24 mouse cellular contexts compared by ENCODE assay signal in genomic region chr19:41816410-41816809, GRCm38 (mm10). TPM values are rescaled to one million over a fixed set of nuclear protein-coding genes. Genes with fewer than 3 reads are reported as not detected.
DNase-seq lines count a peak whose midpoint lies in the region; ATAC-seq and TF ChIP-seq lines count a peak whose summit lies in the region.
"Had no signal": no experiment of that assay in that cellular context is flagged by ENCODE, and none has a peak within 500 bp of the region (broad histone marks: within the 10 kb centered on the region; RNA-seq: fewer than 3 reads in every experiment).

No protein-coding gene starts in this region.

- DNase-seq in gastrocnemius, adult 2 months, result no peak
- DNase-seq in gastrocnemius, postnatal 14 days, result no peak
- DNase-seq in lung, postnatal 4 days, result no peak
- DNase-seq in embryonic facial prominence, embryonic 10.5 days (ENCODE audit: low spot score), result no peak
- no peak for DNase-seq in embryo, embryonic 10 days (ENCODE audit: low spot score)
- DNase-seq in spleen, postnatal 10 days (ENCODE audit: low spot score in 2 of 2), result no peak
- DNase-seq: B cell, adult 2 months; cerebellum, adult 18-20 months; cerebellum, adult 9-11 months; cerebellum, postnatal 36 days; heart, adult 2 months; heart, postnatal 14 days had no signal

- H3K9ac ChIP-seq in lung, embryonic 15.5 days, result no peak overlapping the region
- H3K9ac ChIP-seq in intestine, postnatal 0 days (ENCODE audit: low read depth, low read length), result no peak overlapping the region
- H3K9ac ChIP-seq: embryonic facial prominence, embryonic 15.5 days; heart, embryonic 15.5 days; hindbrain, embryonic 13.5 days had no signal

- no peak for ATAC-seq in lung, embryonic 15.5 days (ENCODE audit: borderline replicate concordance, extremely low read depth, low FRiP score, low TSS enrichment)
- ATAC-seq in intestine, postnatal 0 days, result peak; percentile 77
- ATAC-seq: CD4-positive, CD25-positive, alpha-beta regulatory T cell, adult 4 months; forebrain, embryonic 14.5 days had no signal

- H3K36me3 ChIP-seq in lung, embryonic 15.5 days, result no peaks in the 10 kb centered on the region
- H3K36me3 ChIP-seq in embryonic facial prominence, embryonic 10.5 days (replicated peaks), result no peaks in the 10 kb centered on the region
- no peaks in the 10 kb centered on the region for H3K36me3 ChIP-seq in intestine, postnatal 0 days (ENCODE audit: control insufficient read depth, insufficient read depth)
- H3K36me3 ChIP-seq: embryonic facial prominence, embryonic 15.5 days; forebrain, embryonic 10.5 days; G1E; heart, embryonic 15.5 days; hindbrain, embryonic 13.5 days had no signal

- no peak for TF ChIP-seq CTCF in gastrocnemius, adult 2 months (IDR thresholded peaks at IDR 0.05)
- no peak for TF ChIP-seq CTCF in intestine, postnatal 0 days (IDR thresholded peaks at IDR 0.05; ENCODE audit: low read depth)

- H3K9me3 ChIP-seq in lung, embryonic 15.5 days, result no peaks in the 10 kb centered on the region
- no peaks in the 10 kb centered on the region for H3K9me3 ChIP-seq in embryonic facial prominence, embryonic 10.5 days
- H3K9me3 ChIP-seq in intestine, postnatal 0 days (ENCODE audit: control insufficient read depth), result no peaks in the 10 kb centered on the region
- H3K9me3 ChIP-seq: embryonic facial prominence, embryonic 15.5 days; forebrain, embryonic 10.5 days; heart, embryonic 15.5 days; hindbrain, embryonic 13.5 days had no signal

- peak overlapping the region; percentile 45 for H3K4me3 ChIP-seq in gastrocnemius, adult 2 months
- H3K4me3 ChIP-seq in lung, embryonic 15.5 days, result no peak overlapping the region
- no peak overlapping the region for H3K4me3 ChIP-seq in embryonic facial prominence, embryonic 10.5 days
- H3K4me3 ChIP-seq in intestine, postnatal 0 days (ENCODE audit: low read depth, low read length), result no peak overlapping the region
- H3K4me3 ChIP-seq: embryonic facial prominence, embryonic 15.5 days; erythroblast, embryonic 14.5 days; forebrain, embryonic 10.5 days; heart, adult 2 months; heart, embryonic 15.5 days; hindbrain, embryonic 13.5 days had no signal

- WGBS in lung, embryonic 15.5 days, result 40% methylated on average over 5 of the region's 5 CpGs
- WGBS in embryonic facial prominence, embryonic 10.5 days, result 56% methylated on average over 5 of the region's 5 CpGs
- WGBS in intestine, postnatal 0 days, result 27% methylated on average over 5 of the region's 5 CpGs

- intact Hi-C loops in gastrocnemius, adult 2 months (cut with DNase I), result no loop called here
- intact Hi-C loops in gastrocnemius, postnatal 14 days (cut with DNase I; ENCODE audit: low total_unique reads), result no loop called here

- H3K4me2 ChIP-seq in lung, embryonic 15.5 days, result no peak overlapping the region
- H3K4me2 ChIP-seq in intestine, postnatal 0 days (replicated peaks; ENCODE audit: low read depth), result no peak overlapping the region
- H3K4me2 ChIP-seq: heart, embryonic 11.5 days; heart, embryonic 15.5 days; hindbrain, embryonic 13.5 days had no signal

- H3K27ac ChIP-seq in gastrocnemius, adult 2 months, result peak overlapping the region; percentile 90
- H3K27ac ChIP-seq in lung, embryonic 15.5 days, result peak overlapping the region; percentile 86
- peak overlapping the region; percentile 74 for H3K27ac ChIP-seq in embryonic facial prominence, embryonic 10.5 days (replicated peaks)
- no peak overlapping the region for H3K27ac ChIP-seq in intestine, postnatal 0 days (ENCODE audit: low read depth, low read length)
- H3K27ac ChIP-seq: forebrain, embryonic 10.5 days; heart, adult 2 months; heart, embryonic 15.5 days; hindbrain, embryonic 13.5 days; hindbrain, postnatal 0 days had no signal

- H3K4me1 ChIP-seq in lung, embryonic 15.5 days, result peaks cover 8% of the 10 kb centered on the region; the same call in 1 of the 2 replicates
- peaks cover 27% of the 10 kb centered on the region for H3K4me1 ChIP-seq in embryonic facial prominence, embryonic 10.5 days
- H3K4me1 ChIP-seq in intestine, postnatal 0 days (replicated peaks; ENCODE audit: control insufficient read depth, insufficient read depth, low read length), result no peaks in the 10 kb centered on the region
- H3K4me1 ChIP-seq: hindbrain, embryonic 13.5 days had no signal

- H3K27me3 ChIP-seq in lung, embryonic 15.5 days, result no peaks in the 10 kb centered on the region
- H3K27me3 ChIP-seq in embryonic facial prominence, embryonic 10.5 days (replicated peaks; ENCODE audit: low read depth, poor library complexity, severe bottlenecking), result peaks cover 13% of the 10 kb centered on the region; the same call in 1 of the 2 replicates
- H3K27me3 ChIP-seq in intestine, postnatal 0 days (replicated peaks; ENCODE audit: control insufficient read depth, insufficient read depth, low read length), result no peaks in the 10 kb centered on the region
- H3K27me3 ChIP-seq: embryonic facial prominence, embryonic 15.5 days; heart, embryonic 15.5 days; hindbrain, embryonic 13.5 days had no signal

RNA-seq across cellular contexts. Expression of gene Frat1, which starts 13.4 kb away (rescaled TPM):
- total RNA-seq in gastrocnemius, adult 2 months (2021), result 1 to 10 TPM; 6.3 to 6.8 TPM
- total RNA-seq in gastrocnemius, postnatal 14 days (2021), result 1 to 10 TPM; 4.9 to 7.2 TPM
- polyA plus RNA-seq in lung, embryonic 15.5 days (2015; fragmentation: Nextera tagmentation; extraction: Ambion mirVana), result 7.2 and 7.3 TPM in 2 replicates
- 9.1 and 9.2 TPM in 2 replicates for polyA plus RNA-seq in embryonic facial prominence, embryonic 10.5 days (2016; fragmentation: Nextera tagmentation; extraction: Ambion mirVana)
- polyA plus RNA-seq in intestine, postnatal 0 days (2015; fragmentation: Nextera tagmentation; extraction: Ambion mirVana), result 6.4 and 8.3 TPM in 2 replicates

RNA-seq across cellular contexts. Expression of gene Arhgap19, which starts 14.6 kb away (rescaled TPM):
- total RNA-seq in gastrocnemius, adult 2 months (2021), result 1 to 10 TPM; 7.7 to 9.6 TPM
- 1 to 10 TPM; 6.8 to 9.9 TPM for total RNA-seq in gastrocnemius, postnatal 14 days (2021)
- polyA plus RNA-seq in lung, embryonic 15.5 days (2015; fragmentation: Nextera tagmentation; extraction: Ambion mirVana), result 29.8 and 30.8 TPM in 2 replicates
- 45.2 and 46.2 TPM in 2 replicates for polyA plus RNA-seq in embryonic facial prominence, embryonic 10.5 days (2016; fragmentation: Nextera tagmentation; extraction: Ambion mirVana)
- 3.5 TPM in 2 replicates for polyA plus RNA-seq in intestine, postnatal 0 days (2015; fragmentation: Nextera tagmentation; extraction: Ambion mirVana)

RNA-seq across cellular contexts. Expression of gene Frat2, which starts 31.5 kb away (rescaled TPM):
- 10 to 100 TPM; 15.6 to 22.2 TPM for total RNA-seq in gastrocnemius, adult 2 months (2021)
- total RNA-seq in gastrocnemius, postnatal 14 days (2021), result 10 to 100 TPM; 19.9 to 28.3 TPM
- 4.1 and 4.4 TPM in 2 replicates for polyA plus RNA-seq in lung, embryonic 15.5 days (2015; fragmentation: Nextera tagmentation; extraction: Ambion mirVana)
- 3.8 and 4.3 TPM in 2 replicates for polyA plus RNA-seq in embryonic facial prominence, embryonic 10.5 days (2016; fragmentation: Nextera tagmentation; extraction: Ambion mirVana)
- 3.8 and 4.5 TPM in 2 replicates for polyA plus RNA-seq in intestine, postnatal 0 days (2015; fragmentation: Nextera tagmentation; extraction: Ambion mirVana)
